Mouse (Mus musculus): ENCODE data around the gene Zbtb44. TPM values are rescaled to one million over a fixed set of nuclear protein-coding genes. Genes with fewer than 3 reads are reported as not detected.

Gene Zbtb44
- polyA plus RNA-seq, 1 experiment from 2014 or later = 6.3 TPM

GRCm38 (mm10) chr9:31119405-31119804, 89.0 kb downstream of the Zbtb44 start:
- Histone ChIP-seq H3K9ac (replicated peaks; ENCODE audit: low read length) (no peak overlapping the region), H3K27me3 (ENCODE audit: control insufficient read depth, insufficient read depth, low read length) (no peaks in the 10 kb centered on the region), H3K36me3 (replicated peaks; ENCODE audit: control insufficient read depth, insufficient read depth, low read depth, low read length) (no peaks in the 10 kb centered on the region), H3K4me3 (ENCODE audit: low read depth, low read length) (no peak overlapping the region), H3K4me1 (ENCODE audit: control insufficient read depth, insufficient read depth, low read length) (no peaks in the 10 kb centered on the region), H3K9me3 (replicated peaks; ENCODE audit: control insufficient read depth, low read length) (no peaks in the 10 kb centered on the region), H3K27ac (replicated peaks; ENCODE audit: low read depth, low read length) (no peak overlapping the region), H3K4me2 (ENCODE audit: low read depth, low read length) (no peak overlapping the region)
- ATAC-seq (replicated peaks; ENCODE audit: insufficient number of reproducible peaks, low FRiP score, low TSS enrichment, low read depth) (no peak), DNase-seq (ENCODE audit: low spot score) (no peak)
- WGBS = 69% methylated on average over 5 of the region's 5 CpGs

GRCm38 (mm10) chr9:31119882-31120532, 89.6 kb downstream of the Zbtb44 start:
- H3K4me1 ChIP-seq (ENCODE audit: control insufficient read depth, insufficient read depth, low read length) = no peaks in the 10 kb centered on the region
- H3K4me3 ChIP-seq (ENCODE audit: low read depth, low read length) = no peak overlapping the region
- ATAC-seq (replicated peaks; ENCODE audit: insufficient number of reproducible peaks, low FRiP score, low TSS enrichment, low read depth) = no peak

GRCm38 (mm10) chr9:31120533-31120915, 90.1 kb downstream of the Zbtb44 start:
- H3K27me3 ChIP-seq (ENCODE audit: control insufficient read depth, insufficient read depth, low read length) = no peaks in the 10 kb centered on the region
- H3K36me3 ChIP-seq (replicated peaks; ENCODE audit: control insufficient read depth, insufficient read depth, low read depth, low read length) = no peaks in the 10 kb centered on the region
- H3K9me3 ChIP-seq (replicated peaks; ENCODE audit: control insufficient read depth, low read length) = no peaks in the 10 kb centered on the region
- no peak overlapping the region for H3K9ac ChIP-seq (replicated peaks; ENCODE audit: low read length)
- H3K4me2 ChIP-seq (ENCODE audit: low read depth, low read length) = no peak overlapping the region
- no peaks in the 10 kb centered on the region for H3K4me1 ChIP-seq (ENCODE audit: control insufficient read depth, insufficient read depth, low read length)
- 62% methylated on average over 4 of the region's 4 CpGs for WGBS
- ATAC-seq (replicated peaks; ENCODE audit: insufficient number of reproducible peaks, low FRiP score, low TSS enrichment, low read depth) = no peak
- no peak overlapping the region for H3K4me3 ChIP-seq (ENCODE audit: low read depth, low read length)
- DNase-seq (ENCODE audit: low spot score) = no peak
- H3K27ac ChIP-seq (replicated peaks; ENCODE audit: low read depth, low read length) = no peak overlapping the region

More at GRCm38 (mm10) chr9:31119882-31120532, 89.6 kb downstream of the Zbtb44 start:
- Histone ChIP-seq H3K27ac (replicated peaks; ENCODE audit: low read depth, low read length) (no peak overlapping the region), H3K4me2 (ENCODE audit: low read depth, low read length) (no peak overlapping the region), H3K9me3 (replicated peaks; ENCODE audit: control insufficient read depth, low read length) (no peaks in the 10 kb centered on the region), H3K9ac (replicated peaks; ENCODE audit: low read length) (no peak overlapping the region), H3K27me3 (ENCODE audit: control insufficient read depth, insufficient read depth, low read length) (no peaks in the 10 kb centered on the region), H3K36me3 (replicated peaks; ENCODE audit: control insufficient read depth, insufficient read depth, low read depth, low read length) (no peaks in the 10 kb centered on the region)
- WGBS = 50% methylated on average over 11 of the region's 11 CpGs
- no peak for DNase-seq (ENCODE audit: low spot score)

- H3K4me2 ChIP-seq (ENCODE audit: low read depth, low read length) = no peak overlapping the region
- no peak overlapping the region for H3K4me3 ChIP-seq (ENCODE audit: low read depth, low read length)
- no peak overlapping the region for H3K27ac ChIP-seq (replicated peaks; ENCODE audit: low read depth, low read length)
- H3K9me3 ChIP-seq (replicated peaks; ENCODE audit: control insufficient read depth, low read length) = no peaks in the 10 kb centered on the region
- DNase-seq (ENCODE audit: low spot score) (no peak), ATAC-seq (replicated peaks; ENCODE audit: insufficient number of reproducible peaks, low FRiP score, low TSS enrichment, low read depth) (no peak)
- no peaks in the 10 kb centered on the region for H3K4me1 ChIP-seq (ENCODE audit: control insufficient read depth, insufficient read depth, low read length)
- H3K9ac ChIP-seq (replicated peaks; ENCODE audit: low read length) = no peak overlapping the region
- WGBS = 67% methylated on average over 13 of the region's 13 CpGs
- no peaks in the 10 kb centered on the region for H3K27me3 ChIP-seq (ENCODE audit: control insufficient read depth, insufficient read depth, low read length)
- no peaks in the 10 kb centered on the region for H3K36me3 ChIP-seq (replicated peaks; ENCODE audit: control insufficient read depth, insufficient read depth, low read depth, low read length)
Measured at GRCm38 (mm10) chr9:31122464-31123030, 92.1 kb downstream of the Zbtb44 start.

Other genes with a start within 250 kb of the Zbtb44 start
- 7.5 and 7.6 TPM in 2 replicates for gene Adamts15, start 108.2 kb upstream of the Zbtb44 start, polyA plus RNA-seq (2014; fragmentation: Nextera tagmentation; extraction: Ambion mirVana)
- 0.59 and 0.64 TPM in 2 replicates for gene Adamts8, start 88.1 kb upstream of the Zbtb44 start, polyA plus RNA-seq (2014; fragmentation: Nextera tagmentation; extraction: Ambion mirVana)
- gene St14, start 101.2 kb downstream of the Zbtb44 start, polyA plus RNA-seq (2014; fragmentation: Nextera tagmentation; extraction: Ambion mirVana) = 6.4 and 7.4 TPM in 2 replicates
- gene Aplp2, start 181.2 kb downstream of the Zbtb44 start, polyA plus RNA-seq (2014; fragmentation: Nextera tagmentation; extraction: Ambion mirVana) = 203 and 212 TPM in 2 replicates
- gene Prdm10, start 249.9 kb downstream of the Zbtb44 start, polyA plus RNA-seq (2014; fragmentation: Nextera tagmentation; extraction: Ambion mirVana) = 5.6 and 6.5 TPM in 2 replicates

Measured in embryonic facial prominence, embryonic 11.5 days (tissue).